Mouse (Mus musculus) megakaryocyte-erythroid progenitor cell, adult 5-6 weeks (primary cell): Measurements from ENCODE around the gene Fig4. TPM values are rescaled to one million over a fixed set of nuclear protein-coding genes. Genes with fewer than 3 reads are reported as not detected.

Experiments used
- ATAC-seq: replicated peaks from 2 replicates; pipeline ENCODE4 v1.8.0; 2016; ENCODE audit warnings: mild to moderate bottlenecking, inconsistent platforms; ENCODE audit not compliant: severe bottlenecking, poor library complexity, low FRiP score, low TSS enrichment
- total RNA-seq, 2 experiments: library from RNA; stranded (forward) in 1 of 2; stranded (reverse) in 1 of 2; fragments of 200-1000, 215-1000 nt in 1 of 2; fragments of >200 nt in 1 of 2; fragmentation: Nextera tagmentation in 1 of 2; gene quantifications; 2 replicates each; pipeline ENCODE4 v1.2.3; 2014 to 2017

Fig4 gene
- total RNA-seq, 2 experiments from 2014 or later = 11.8 to 20.5 TPM

GRCm38 (mm10) chr10:41271860-41272259 lies 31.2 kb downstream of the Fig4 start:
- ATAC-seq = no peak

- no peak for ATAC-seq
Observed at GRCm38 (mm10) chr10:41261889-41262288, 41.2 kb downstream of the Fig4 start.

GRCm38 (mm10) chr10:41261218-41261617 lies 41.8 kb downstream of the Fig4 start:
- no peak for ATAC-seq

- no peak for ATAC-seq
Observed at GRCm38 (mm10) chr10:41260243-41261006, 42.6 kb downstream of the Fig4 start.

- ATAC-seq = no peak
Observed at GRCm38 (mm10) chr10:41250749-41251065, 52.4 kb downstream of the Fig4 start.

GRCm38 (mm10) chr10:41250045-41250748 lies 52.9 kb downstream of the Fig4 start:
- no peak for ATAC-seq

GRCm38 (mm10) chr10:41249006-41249659 lies 53.9 kb downstream of the Fig4 start:
- ATAC-seq = no peak

- peak; percentile 86 for ATAC-seq
Observed at GRCm38 (mm10) chr10:41247800-41248473, 55.1 kb downstream of the Fig4 start.

GRCm38 (mm10) chr10:41246111-41246510 lies 56.9 kb downstream of the Fig4 start:
- no peak for ATAC-seq

GRCm38 (mm10) chr10:41245477-41245876 lies 57.6 kb downstream of the Fig4 start:
- no peak for ATAC-seq

GRCm38 (mm10) chr10:41245028-41245427 lies 58.0 kb downstream of the Fig4 start:
- no peak for ATAC-seq

GRCm38 (mm10) chr10:41243930-41244329 lies 59.1 kb downstream of the Fig4 start:
- no peak for ATAC-seq

GRCm38 (mm10) chr10:41241558-41242242 lies 61.4 kb downstream of the Fig4 start:
- no peak for ATAC-seq

- no peak for ATAC-seq
Observed at GRCm38 (mm10) chr10:41241080-41241479, 62.0 kb downstream of the Fig4 start.

- ATAC-seq = 0 out of 2 replicates have a peak, but pooled peaks have one; percentile 47
Observed at GRCm38 (mm10) chr10:41236020-41236419, 67.0 kb downstream of the Fig4 start.

- ATAC-seq = no peak
Observed at GRCm38 (mm10) chr10:41235584-41235983, 67.5 kb downstream of the Fig4 start.

- ATAC-seq = no peak
Observed at GRCm38 (mm10) chr10:41235159-41235558, 67.9 kb downstream of the Fig4 start.

GRCm38 (mm10) chr10:41234552-41234951 lies 68.5 kb downstream of the Fig4 start:
- ATAC-seq = no peak

- no peak for ATAC-seq
Observed at GRCm38 (mm10) chr10:41233140-41233539, 69.9 kb downstream of the Fig4 start.
